Mouse (Mus musculus): ENCODE data around the gene Gsg1. TPM values are rescaled to one million over a fixed set of nuclear protein-coding genes. Genes with fewer than 3 reads are reported as not detected.

The Gsg1 gene
- under 1 TPM; 0.81 to 0.88 TPM for total RNA-seq (2021)

DNA sequence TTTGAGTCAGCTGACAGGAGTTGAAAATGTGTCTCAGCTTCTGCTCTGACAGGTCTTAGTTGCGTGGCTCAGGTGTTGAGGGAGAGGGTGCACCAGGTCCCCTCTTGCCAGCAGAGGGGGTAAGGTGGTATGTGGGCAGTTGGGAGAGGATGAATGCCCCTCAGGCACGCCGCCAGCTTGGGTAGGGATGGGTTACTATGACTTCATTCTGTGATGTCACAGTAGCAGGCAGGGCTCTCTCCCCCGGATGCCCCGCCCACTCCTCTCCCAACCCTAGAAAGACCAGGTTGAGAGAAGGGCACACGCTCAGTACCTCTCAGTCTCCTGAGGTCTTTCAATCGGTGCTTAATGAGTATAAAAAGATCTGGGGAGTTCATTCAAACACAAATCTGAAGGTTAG, at the start of gene Gsg1:
Gsg1 (minus strand) TSS at position 199 of the 400 bp plus-strand sequence.
- peak; percentile 32 for DNase-seq

- DNase-seq = no peak
These were observed 48.4 kb upstream of the Gsg1 start for GRCm38 (mm10) chr6:135302421-135303125.

GRCm38 (mm10) chr6:135300469-135300868, 46.3 kb upstream of the Gsg1 start:
- no peak for DNase-seq

GRCm38 (mm10) chr6:135299024-135299550, 44.9 kb upstream of the Gsg1 start:
- DNase-seq = no peak

DNA sequence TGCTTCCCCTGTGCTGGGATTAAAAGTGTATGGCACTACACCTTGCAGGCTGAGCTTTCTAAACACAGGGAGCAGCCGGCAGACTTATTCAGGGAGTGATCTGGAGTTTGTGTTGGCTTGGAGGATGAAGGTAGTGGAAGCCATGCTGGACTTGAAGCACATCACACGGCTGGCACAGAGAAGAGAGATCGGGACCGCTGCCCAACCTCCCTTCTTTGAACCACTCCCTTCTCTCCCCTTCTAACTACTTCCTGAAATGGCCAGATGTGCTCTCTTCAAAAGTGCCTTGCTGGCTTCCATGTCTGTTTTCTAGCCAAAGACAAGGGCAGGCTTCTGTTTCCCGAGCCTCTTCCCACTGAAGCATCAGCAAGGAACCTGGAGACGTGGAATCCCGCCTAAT, 43.4 kb upstream of the Gsg1 start:
- DNase-seq = no peak

GRCm38 (mm10) chr6:135296267-135296666, 42.1 kb upstream of the Gsg1 start:
- no peak for DNase-seq

DNA sequence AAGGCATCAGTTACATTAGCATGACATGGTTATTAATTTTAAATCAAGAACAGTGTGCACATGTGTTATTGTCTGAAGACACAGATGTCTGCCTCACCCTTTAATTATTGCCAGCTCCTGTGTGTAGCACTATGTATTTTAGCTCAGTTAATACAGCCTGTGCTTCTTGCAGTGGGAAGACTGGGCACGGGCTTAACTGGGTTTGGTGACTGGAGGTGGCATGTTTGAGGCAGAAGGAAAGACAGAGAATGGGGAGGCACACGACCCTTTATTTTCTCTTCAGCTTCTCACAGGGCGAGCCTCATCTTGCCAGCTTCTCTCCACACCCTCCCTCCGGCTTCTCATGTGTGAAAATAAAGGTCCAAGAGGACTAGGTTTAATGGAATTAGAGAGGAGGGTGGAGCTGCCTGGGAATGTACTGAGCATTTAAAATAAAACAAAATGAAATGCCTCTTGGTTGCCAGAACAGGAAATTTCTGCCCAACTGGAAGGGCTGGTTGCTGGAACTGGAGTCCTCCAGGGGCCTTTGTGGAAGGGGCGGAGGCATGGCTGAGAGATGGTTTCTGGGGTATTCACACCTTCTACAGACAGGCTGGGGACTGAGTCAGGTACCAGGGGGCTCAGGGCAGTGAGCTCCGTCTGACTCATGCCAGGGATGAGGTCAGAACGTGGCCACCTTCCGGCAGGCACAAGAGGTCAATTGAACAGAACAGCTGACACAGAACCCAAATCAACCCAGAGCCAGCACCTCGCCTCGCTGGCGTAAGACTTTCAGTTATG, 41.1 kb upstream of the Gsg1 start:
- DNase-seq = no peak

DNA sequence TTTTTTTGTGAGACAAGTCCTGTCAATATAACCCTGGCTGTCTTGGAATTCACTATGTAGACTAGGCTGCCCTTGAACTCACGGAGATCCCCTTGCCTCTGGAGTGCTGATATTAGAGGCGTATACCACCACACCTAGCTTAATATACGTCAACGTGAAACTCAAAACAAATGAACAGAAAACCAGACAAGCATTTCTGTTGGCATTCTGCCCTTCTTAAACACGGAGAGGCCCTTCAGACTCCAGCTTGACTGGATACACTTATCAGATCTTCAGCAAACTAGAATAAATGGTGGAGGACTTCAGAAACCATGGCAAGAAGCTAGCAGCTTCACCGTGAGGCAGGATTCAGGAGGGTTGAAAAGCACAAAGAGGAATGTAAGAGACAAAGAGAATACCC, 40.0 kb upstream of the Gsg1 start:
- no peak for DNase-seq

- no peak for DNase-seq
These were observed 38.2 kb upstream of the Gsg1 start for GRCm38 (mm10) chr6:135292391-135292790.

DNA sequence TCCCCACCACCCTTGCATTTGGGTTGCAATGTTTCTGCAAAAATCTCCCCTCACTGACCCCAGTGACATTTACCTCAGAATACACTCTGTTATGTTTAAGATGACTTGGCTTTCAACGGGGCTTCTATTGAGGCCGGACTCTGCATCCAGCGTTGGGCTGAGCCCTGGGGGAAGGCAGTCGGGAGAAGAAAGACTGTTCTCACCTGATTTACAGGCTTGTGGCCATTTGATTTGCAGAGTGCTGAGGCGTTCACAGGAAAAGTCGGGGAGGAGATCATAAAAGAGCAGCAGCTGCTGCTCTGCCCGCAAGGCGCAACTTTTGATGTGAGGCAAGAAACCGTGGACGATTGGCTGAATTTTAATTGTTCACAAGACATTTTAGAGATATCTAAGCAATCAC, 25.7 kb upstream of the Gsg1 start:
- no peak for DNase-seq

- DNase-seq = no peak
These were observed 25.1 kb upstream of the Gsg1 start for GRCm38 (mm10) chr6:135279286-135279685.

DNA sequence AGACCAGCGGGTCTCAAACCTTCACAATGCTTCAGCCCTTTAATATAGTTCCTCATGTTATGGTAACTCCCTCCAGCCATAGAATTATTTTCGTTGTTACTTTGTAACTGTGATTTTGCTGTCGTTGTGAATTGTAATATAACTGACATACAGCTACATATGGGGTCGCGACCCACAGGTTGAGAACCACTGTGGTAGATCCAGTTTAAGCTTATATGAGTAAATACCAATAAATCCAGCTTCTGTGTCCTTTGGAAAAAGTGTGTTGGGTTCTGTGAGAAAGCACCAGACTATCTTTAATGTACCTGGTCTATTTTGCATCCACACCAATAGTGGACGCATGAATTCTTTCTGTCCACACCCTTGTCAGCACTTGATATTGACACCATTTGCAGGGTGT, 24.2 kb upstream of the Gsg1 start:
- no peak for DNase-seq

DNA sequence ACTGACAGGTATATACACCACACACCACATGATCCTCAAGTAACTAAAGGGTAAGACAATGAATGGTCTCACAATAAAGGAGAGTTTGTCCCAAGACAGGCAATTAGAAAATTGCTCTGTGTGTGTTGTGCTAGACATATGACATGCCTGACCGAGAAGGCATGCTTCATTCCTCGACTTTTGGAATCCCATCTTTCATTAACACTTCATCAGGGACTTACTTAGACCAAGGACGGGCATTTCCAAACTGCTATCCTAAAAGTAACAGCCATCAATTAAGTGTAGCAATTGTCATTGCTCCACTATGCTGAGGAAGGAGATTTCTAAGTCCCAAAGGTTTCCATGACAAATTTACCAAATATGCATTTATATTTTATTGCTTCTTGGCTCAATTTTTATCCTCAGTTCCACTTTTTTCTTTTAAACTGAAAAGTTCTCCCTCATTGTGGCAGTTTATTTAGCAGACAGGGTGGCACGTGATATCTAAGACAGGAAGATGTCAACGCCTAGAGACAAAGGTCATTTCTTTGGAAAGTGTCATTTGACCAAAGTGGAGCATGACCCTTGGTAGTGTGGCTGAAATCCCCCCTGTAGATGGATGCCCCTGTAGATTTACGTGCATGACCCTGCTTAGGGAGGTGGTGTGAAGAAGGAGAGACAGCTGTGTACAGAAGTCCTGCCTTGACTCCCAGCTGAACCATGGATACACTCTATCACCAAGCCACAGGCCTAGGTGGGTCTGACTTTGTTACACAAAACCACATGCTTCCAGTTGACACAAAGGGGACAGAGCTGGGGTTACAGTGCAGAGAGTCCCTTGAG, 22.5 kb upstream of the Gsg1 start:
- no peak for DNase-seq

DNA sequence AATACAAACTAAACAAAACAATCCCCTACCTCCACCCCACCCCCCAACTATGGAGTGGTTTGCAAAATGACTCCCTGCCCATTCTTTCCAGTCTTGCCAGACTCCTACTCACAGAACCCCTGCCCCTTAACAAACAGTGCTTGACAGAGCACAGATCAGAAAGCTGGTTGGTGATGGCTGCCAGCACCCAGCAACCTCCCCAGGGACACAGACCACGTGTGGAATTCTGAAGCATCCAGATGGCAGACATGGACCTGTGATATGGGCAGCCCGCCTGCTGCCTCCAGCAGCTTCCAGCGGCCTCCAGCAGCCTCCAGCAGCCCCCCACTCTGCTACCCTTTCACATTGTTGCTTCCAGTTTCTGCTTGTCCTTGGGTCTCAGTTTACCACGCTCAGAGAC, 21.1 kb upstream of the Gsg1 start:
- no peak for DNase-seq

GRCm38 (mm10) chr6:135273066-135273465, 18.9 kb upstream of the Gsg1 start:
- DNase-seq = no peak

GRCm38 (mm10) chr6:135271761-135272160, 17.6 kb upstream of the Gsg1 start:
- DNase-seq = no peak

- DNase-seq = no peak
These were observed 15.5 kb upstream of the Gsg1 start for GRCm38 (mm10) chr6:135269626-135270025.

GRCm38 (mm10) chr6:135268392-135268791, 14.2 kb upstream of the Gsg1 start:
- no peak for DNase-seq

DNA sequence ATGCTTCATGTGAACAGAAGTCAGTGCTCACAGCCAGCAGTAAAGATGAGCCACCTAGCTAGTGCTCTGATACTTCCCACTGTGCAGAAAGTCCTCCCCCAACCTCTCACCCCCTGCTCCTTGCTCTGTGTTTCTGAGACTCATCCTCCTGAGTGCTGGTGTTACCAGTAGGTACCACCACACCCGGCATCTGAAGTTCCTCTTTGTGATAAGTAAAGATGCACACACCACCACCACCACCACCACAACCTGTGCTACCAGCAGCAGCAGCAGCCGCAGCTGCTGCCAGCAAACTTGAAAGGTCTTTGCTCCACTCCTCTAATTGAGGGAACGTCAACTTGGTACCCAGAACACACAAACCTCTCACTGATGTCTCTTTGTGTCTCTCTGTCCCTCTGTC, 13.1 kb upstream of the Gsg1 start:
- no peak for DNase-seq

GRCm38 (mm10) chr6:135266056-135266455, 11.9 kb upstream of the Gsg1 start:
- no peak for DNase-seq

DNA sequence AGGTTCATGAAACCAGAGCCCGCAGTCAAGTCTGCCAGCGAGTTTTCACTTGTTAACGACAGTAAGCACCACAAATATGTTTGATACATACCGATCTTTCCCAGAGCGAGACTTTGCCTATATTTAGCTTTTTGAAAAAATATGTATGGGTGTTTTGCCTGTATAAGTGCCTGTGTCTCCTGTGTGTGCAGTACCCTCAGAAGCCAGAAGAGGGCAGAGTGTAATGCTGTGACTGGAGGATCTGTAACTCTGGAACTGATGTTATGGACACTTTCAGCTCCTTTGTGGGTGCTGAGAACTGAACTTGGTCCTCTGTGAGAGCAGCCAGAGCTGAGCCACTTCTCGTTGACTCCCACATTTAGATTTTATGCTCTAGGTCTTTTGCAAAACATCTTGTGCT, 10.0 kb upstream of the Gsg1 start:
- DNase-seq = no peak

GRCm38 (mm10) chr6:135262565-135262964, 8.4 kb upstream of the Gsg1 start:
- no peak for DNase-seq

DNA sequence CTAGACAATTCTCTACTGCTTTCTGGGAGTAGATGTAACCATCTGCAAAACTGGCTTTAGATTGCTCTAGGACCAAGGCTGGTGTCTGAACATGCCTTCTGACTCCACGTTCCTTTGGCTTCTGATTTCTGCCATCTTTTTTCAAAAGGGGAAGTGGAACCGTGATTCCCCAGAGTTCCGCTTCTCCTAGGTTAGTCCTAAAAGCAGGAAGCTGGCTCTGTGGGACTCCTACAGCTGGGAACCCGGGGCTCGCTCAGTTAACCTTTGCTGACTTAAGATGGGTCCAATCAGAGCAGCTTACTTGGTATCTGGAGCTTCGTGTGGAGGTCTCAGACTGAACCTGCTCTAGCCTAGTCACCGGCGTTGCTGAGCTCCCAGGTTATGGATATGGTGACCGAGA, 7.0 kb upstream of the Gsg1 start:
- no peak for DNase-seq

All from heart, postnatal 4 days (tissue).